Mouse (Mus musculus): ENCODE data around the gene Nit2. TPM values are rescaled to one million over a fixed set of nuclear protein-coding genes. Genes with fewer than 3 reads are reported as not detected.

The Nit2 gene
- polyA plus RNA-seq, 1 experiment from 2014 or later = 49.8 TPM

GRCm38 (mm10) chr16:57126268-57126667 is 40.9 kb downstream of the Nit2 start:
- Histone ChIP-seq H3K4me1 (ENCODE audit: control insufficient read depth, insufficient read depth, low read length) (peaks cover 13% of the 10 kb centered on the region), H3K9me3 (ENCODE audit: control insufficient read depth, low read length) (no peaks in the 10 kb centered on the region), H3K4me3 (ENCODE audit: low read depth, low read length) (no peak overlapping the region), H3K9ac (ENCODE audit: low read length) (no peak overlapping the region), H3K27me3 (ENCODE audit: control insufficient read depth, insufficient read depth, low read length) (no peaks in the 10 kb centered on the region), H3K4me2 (ENCODE audit: low read depth) (no peak overlapping the region), H3K36me3 (ENCODE audit: control insufficient read depth, insufficient read depth, low read length) (no peaks in the 10 kb centered on the region), H3K27ac (ENCODE audit: low read depth, low read length) (no peak overlapping the region)
- ATAC-seq (ENCODE audit: insufficient read depth, low FRiP score, low TSS enrichment) (no peak), DNase-seq (ENCODE audit: low spot score) (no peak)
- WGBS = 73% methylated on average over 4 of the region's 4 CpGs

- Histone ChIP-seq H3K27ac (ENCODE audit: low read depth, low read length) (no peak overlapping the region), H3K36me3 (ENCODE audit: control insufficient read depth, insufficient read depth, low read length) (no peaks in the 10 kb centered on the region), H3K9ac (ENCODE audit: low read length) (peak overlapping the region; percentile 86), H3K27me3 (ENCODE audit: control insufficient read depth, insufficient read depth, low read length) (no peaks in the 10 kb centered on the region), H3K9me3 (ENCODE audit: control insufficient read depth, low read length) (no peaks in the 10 kb centered on the region), H3K4me2 (ENCODE audit: low read depth) (peak overlapping the region; percentile 68), H3K4me1 (ENCODE audit: control insufficient read depth, insufficient read depth, low read length) (peaks cover 7% of the 10 kb centered on the region; the same call in 1 of the 2 replicates), H3K4me3 (ENCODE audit: low read depth, low read length) (peak overlapping the region; percentile 74)
- DNase-seq (ENCODE audit: low spot score) (no peak), ATAC-seq (ENCODE audit: insufficient read depth, low FRiP score, low TSS enrichment) (no peak)
- 66% methylated on average over 6 of the region's 6 CpGs for WGBS
Measured at GRCm38 (mm10) chr16:57122682-57123445, 44.3 kb downstream of the Nit2 start.

GRCm38 (mm10) chr16:57121816-57122415 is 45.2 kb downstream of the Nit2 start:
- H3K36me3 ChIP-seq (ENCODE audit: control insufficient read depth, insufficient read depth, low read length) = no peaks in the 10 kb centered on the region
- H3K27me3 ChIP-seq (ENCODE audit: control insufficient read depth, insufficient read depth, low read length) = no peaks in the 10 kb centered on the region
- ATAC-seq (ENCODE audit: insufficient read depth, low FRiP score, low TSS enrichment) (peak; percentile 54), DNase-seq (ENCODE audit: low spot score) (no peak)
- peak overlapping the region; percentile 86 for H3K9ac ChIP-seq (ENCODE audit: low read length)
- peak overlapping the region; percentile 68 for H3K4me2 ChIP-seq (ENCODE audit: low read depth)
- H3K27ac ChIP-seq (ENCODE audit: low read depth, low read length) = peak overlapping the region; percentile 90
- H3K9me3 ChIP-seq (ENCODE audit: control insufficient read depth, low read length) = no peaks in the 10 kb centered on the region
- under 1% methylated on average over 58 of the region's 59 CpGs for WGBS
- H3K4me1 ChIP-seq (ENCODE audit: control insufficient read depth, insufficient read depth, low read length) = peaks cover 7% of the 10 kb centered on the region; the same call in 1 of the 2 replicates
- H3K4me3 ChIP-seq (ENCODE audit: low read depth, low read length) = peak overlapping the region; percentile 74

GRCm38 (mm10) chr16:57120913-57121815 is 46.0 kb downstream of the Nit2 start, which contains the start of gene Tomm70a:
Tomm70a (plus strand) TSS chr16:57121703.
- under 1% methylated on average over 30 of the region's 37 CpGs for WGBS
- Histone ChIP-seq H3K27me3 (ENCODE audit: control insufficient read depth, insufficient read depth, low read length) (no peaks in the 10 kb centered on the region), H3K9ac (ENCODE audit: low read length) (peak within 1 kb of the TSS; percentile 86), H3K9me3 (ENCODE audit: control insufficient read depth, low read length) (no peaks in the 10 kb centered on the region), H3K36me3 (ENCODE audit: control insufficient read depth, insufficient read depth, low read length) (no peaks in the 10 kb centered on the region), H3K4me1 (ENCODE audit: control insufficient read depth, insufficient read depth, low read length) (peaks cover 7% of the 10 kb centered on the region; the same call in 1 of the 2 replicates), H3K27ac (ENCODE audit: low read depth, low read length) (peak within 1 kb of the TSS; percentile 90), H3K4me3 (ENCODE audit: low read depth, low read length) (peak within 1 kb of the TSS; percentile 74), H3K4me2 (ENCODE audit: low read depth) (peak within 1 kb of the TSS; percentile 68)
- peak; percentile 95 for DNase-seq (ENCODE audit: low spot score)
- ATAC-seq (ENCODE audit: insufficient read depth, low FRiP score, low TSS enrichment) = peak; percentile 100

- no peaks in the 10 kb centered on the region for H3K27me3 ChIP-seq (ENCODE audit: control insufficient read depth, insufficient read depth, low read length)
- no peak for ATAC-seq (ENCODE audit: insufficient read depth, low FRiP score, low TSS enrichment)
- H3K4me1 ChIP-seq (ENCODE audit: control insufficient read depth, insufficient read depth, low read length) = peaks cover 1% of the 10 kb centered on the region; the same call in 1 of the 2 replicates
- 86% methylated on average over 2 of the region's 2 CpGs for WGBS
- H3K27ac ChIP-seq (ENCODE audit: low read depth, low read length) = no peak overlapping the region
- no peak overlapping the region for H3K4me2 ChIP-seq (ENCODE audit: low read depth)
- DNase-seq (ENCODE audit: low spot score) = no peak
- no peak overlapping the region for H3K4me3 ChIP-seq (ENCODE audit: low read depth, low read length)
- H3K36me3 ChIP-seq (ENCODE audit: control insufficient read depth, insufficient read depth, low read length) = no peaks in the 10 kb centered on the region
- H3K9me3 ChIP-seq (ENCODE audit: control insufficient read depth, low read length) = no peaks in the 10 kb centered on the region
- no peak overlapping the region for H3K9ac ChIP-seq (ENCODE audit: low read length)
Measured at GRCm38 (mm10) chr16:57117562-57117961, 49.6 kb downstream of the Nit2 start.

GRCm38 (mm10) chr16:57116066-57116465 is 51.1 kb downstream of the Nit2 start:
- Histone ChIP-seq H3K27ac (ENCODE audit: low read depth, low read length) (no peak overlapping the region), H3K27me3 (ENCODE audit: control insufficient read depth, insufficient read depth, low read length) (no peaks in the 10 kb centered on the region), H3K9me3 (ENCODE audit: control insufficient read depth, low read length) (no peaks in the 10 kb centered on the region), H3K4me3 (ENCODE audit: low read depth, low read length) (no peak overlapping the region), H3K4me2 (ENCODE audit: low read depth) (no peak overlapping the region), H3K9ac (ENCODE audit: low read length) (no peak overlapping the region), H3K36me3 (ENCODE audit: control insufficient read depth, insufficient read depth, low read length) (no peaks in the 10 kb centered on the region), H3K4me1 (ENCODE audit: control insufficient read depth, insufficient read depth, low read length) (no peaks in the 10 kb centered on the region)
- no peak for ATAC-seq (ENCODE audit: insufficient read depth, low FRiP score, low TSS enrichment)
- DNase-seq (ENCODE audit: low spot score) = no peak

Other genes with a start within 250 kb of the Nit2 start
- not detected in 2 replicates for gene Lnp1, start 239.3 kb downstream of the Nit2 start, polyA plus RNA-seq (2014; fragmentation: Nextera tagmentation; extraction: Ambion mirVana)
- not detected in 2 replicates for gene Tmem45a2, start 96.0 kb downstream of the Nit2 start, polyA plus RNA-seq (2014; fragmentation: Nextera tagmentation; extraction: Ambion mirVana)
- gene Tomm70a, start 45.6 kb downstream of the Nit2 start, polyA plus RNA-seq (2014; fragmentation: Nextera tagmentation; extraction: Ambion mirVana) = 74.6 and 74.8 TPM in 2 replicates
- gene Tbc1d23, start 64.2 kb upstream of the Nit2 start, polyA plus RNA-seq (2014; fragmentation: Nextera tagmentation; extraction: Ambion mirVana) = 24.8 and 28.3 TPM in 2 replicates
- gene Tmem30c, start 125.5 kb upstream of the Nit2 start, polyA plus RNA-seq (2014; fragmentation: Nextera tagmentation; extraction: Ambion mirVana) = not detected in 2 replicates
- gene Filip1l, start 185.8 kb upstream of the Nit2 start, polyA plus RNA-seq (2014; fragmentation: Nextera tagmentation; extraction: Ambion mirVana) = 13.0 and 15.4 TPM in 2 replicates